Mouse (Mus musculus) brown adipose tissue, adult 24 weeks (tissue): ENCODE results near the gene Tent5c. TPM values are rescaled to one million over a fixed set of nuclear protein-coding genes. Genes with fewer than 3 reads are reported as not detected.

Experiments used
- H3K27ac ChIP-seq: fragments of 200-500 bp; replicated peaks from 2 replicates; pipeline ENCODE4 v1.5.1; 2012; ENCODE audit warnings: low read depth, mild to moderate bottlenecking, low read length
- H3K4me1 ChIP-seq: fragments of 200-500 bp; 2 replicates; pipeline ENCODE4 v1.6.1; 2012; ENCODE audit warnings: low read length, mixed read lengths; ENCODE audit not compliant: control insufficient read depth, insufficient read depth, insufficient read length
- H3K4me3 ChIP-seq: fragments of 200-500 bp; 2 replicates; pipeline ENCODE4 v1.5.1; 2012; ENCODE audit warnings: low read depth, mild to moderate bottlenecking, low read length, moderate library complexity; ENCODE audit not compliant: insufficient read depth
- polyA plus RNA-seq: library from polyadenylated mRNA; stranded (reverse); fragments of >200 nt; gene quantifications from 2 replicates; pipeline ENCODE4 v1.2.4, GENCODE M21; 2012; ENCODE audit not compliant: missing spikeins, insufficient read depth, insufficient read length

The Tent5c gene
- polyA plus RNA-seq, 1 experiment = 0.67 TPM

GRCm38 (mm10) chr3:100473146-100473545, 16.0 kb downstream of the Tent5c start:
- Histone ChIP-seq H3K4me1 (no peaks in the 10 kb centered on the region), H3K4me3 (no peak overlapping the region), H3K27ac (no peak overlapping the region)

DNA sequence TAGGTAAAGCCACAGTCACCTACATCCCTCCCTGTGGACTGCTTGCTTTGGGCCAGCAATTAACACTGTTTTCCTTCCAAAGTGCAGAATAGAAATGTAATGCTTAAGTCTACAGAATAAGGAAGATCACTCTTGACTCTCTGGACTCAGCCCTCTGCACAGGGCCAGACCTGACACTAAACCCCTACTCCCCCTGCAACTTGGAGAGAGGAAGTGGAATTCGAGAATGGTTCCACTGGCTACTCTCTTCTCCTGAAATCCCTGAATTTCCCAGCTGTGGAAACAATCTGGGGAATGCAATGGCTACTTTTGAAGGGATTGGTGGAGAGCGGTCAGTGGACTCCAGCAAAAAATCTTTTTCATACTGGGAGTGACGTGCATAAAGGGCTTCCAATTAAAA, 18.2 kb downstream of the Tent5c start:
- H3K27ac ChIP-seq = no peak overlapping the region
- H3K4me1 ChIP-seq = no peaks in the 10 kb centered on the region
- H3K4me3 ChIP-seq = no peak overlapping the region

- no peak overlapping the region for H3K4me3 ChIP-seq
- H3K27ac ChIP-seq = no peak overlapping the region
- no peaks in the 10 kb centered on the region for H3K4me1 ChIP-seq
These were observed 19.0 kb downstream of the Tent5c start for GRCm38 (mm10) chr3:100470101-100470500.

DNA sequence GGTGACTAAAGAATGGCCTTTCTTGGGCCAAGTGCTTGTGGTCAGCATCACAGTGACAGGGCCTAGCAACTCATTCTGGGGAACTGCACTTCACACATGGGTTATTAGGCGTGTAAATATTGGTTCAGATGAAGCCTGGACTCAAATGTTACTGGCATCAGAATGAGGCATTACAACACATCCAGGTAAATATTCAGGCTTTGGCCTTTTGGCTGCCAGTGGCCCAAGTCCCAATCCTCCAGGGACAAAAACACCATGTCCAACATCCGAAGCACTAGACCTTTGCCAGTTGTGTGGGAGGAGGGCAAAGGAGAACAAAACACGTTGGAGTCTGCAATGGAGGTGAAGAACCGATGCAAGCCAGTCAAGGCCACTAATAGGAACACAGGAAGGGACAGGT, 22.6 kb downstream of the Tent5c start:
- no peak overlapping the region for H3K4me3 ChIP-seq
- no peak overlapping the region for H3K27ac ChIP-seq
- no peaks in the 10 kb centered on the region for H3K4me1 ChIP-seq

DNA sequence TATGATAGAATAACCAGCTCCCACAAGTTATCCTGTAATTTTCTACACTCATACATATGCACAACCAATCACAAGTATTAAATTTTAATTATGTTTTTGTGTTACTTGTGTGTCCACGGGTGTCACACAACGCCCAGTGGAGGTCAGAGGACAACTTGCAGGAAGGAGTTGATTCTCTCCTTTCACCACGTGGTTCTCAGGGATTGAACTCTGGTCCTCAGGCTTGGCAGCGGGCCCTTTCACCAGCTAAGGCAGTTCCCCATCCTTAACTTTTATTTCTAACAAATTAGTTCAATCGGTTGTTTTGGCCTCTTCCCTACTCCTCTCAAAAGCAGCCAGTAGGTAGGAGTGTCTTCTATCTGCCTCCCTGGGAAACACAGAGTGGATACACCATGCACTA, 24.5 kb downstream of the Tent5c start:
- Histone ChIP-seq H3K4me3 (no peak overlapping the region), H3K4me1 (no peaks in the 10 kb centered on the region), H3K27ac (no peak overlapping the region)

- Histone ChIP-seq H3K4me3 (no peak overlapping the region), H3K27ac (no peak overlapping the region), H3K4me1 (no peaks in the 10 kb centered on the region)
These were observed 25.2 kb downstream of the Tent5c start for GRCm38 (mm10) chr3:100463959-100464265.

GRCm38 (mm10) chr3:100463160-100463958, 25.8 kb downstream of the Tent5c start:
- no peak overlapping the region for H3K4me3 ChIP-seq
- H3K27ac ChIP-seq = no peak overlapping the region
- H3K4me1 ChIP-seq = no peaks in the 10 kb centered on the region

- H3K27ac ChIP-seq = no peak overlapping the region
- no peak overlapping the region for H3K4me3 ChIP-seq
- H3K4me1 ChIP-seq = no peaks in the 10 kb centered on the region
These were observed 26.7 kb downstream of the Tent5c start for GRCm38 (mm10) chr3:100462235-100463083.

- Histone ChIP-seq H3K27ac (no peak overlapping the region), H3K4me3 (no peak overlapping the region), H3K4me1 (no peaks in the 10 kb centered on the region)
These were observed 28.6 kb downstream of the Tent5c start for GRCm38 (mm10) chr3:100460510-100460909.

- H3K27ac ChIP-seq = no peak overlapping the region
- H3K4me1 ChIP-seq = no peaks in the 10 kb centered on the region
- no peak overlapping the region for H3K4me3 ChIP-seq
These were observed 45.2 kb downstream of the Tent5c start for GRCm38 (mm10) chr3:100443798-100444500.

DNA sequence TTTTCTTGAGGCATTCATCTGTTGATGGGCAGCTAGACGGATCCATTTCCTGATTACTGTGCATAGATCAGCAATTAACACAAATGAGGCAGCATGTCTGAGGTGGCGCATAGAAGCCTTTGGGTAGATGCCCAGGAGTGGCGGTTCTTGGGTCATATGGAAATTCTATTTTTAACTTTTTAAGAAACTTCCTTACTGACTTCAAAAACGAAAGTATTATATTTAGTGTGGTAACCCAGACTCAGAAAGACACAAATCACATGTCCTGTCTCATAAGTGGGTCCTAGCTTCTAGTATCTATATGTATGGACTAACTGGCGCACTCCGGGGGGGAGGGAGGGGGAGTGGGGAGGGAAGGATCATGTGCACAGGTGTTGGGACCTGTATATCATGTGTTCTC, 46.6 kb downstream of the Tent5c start:
- Histone ChIP-seq H3K4me3 (no peak overlapping the region), H3K4me1 (no peaks in the 10 kb centered on the region), H3K27ac (no peak overlapping the region)

DNA sequence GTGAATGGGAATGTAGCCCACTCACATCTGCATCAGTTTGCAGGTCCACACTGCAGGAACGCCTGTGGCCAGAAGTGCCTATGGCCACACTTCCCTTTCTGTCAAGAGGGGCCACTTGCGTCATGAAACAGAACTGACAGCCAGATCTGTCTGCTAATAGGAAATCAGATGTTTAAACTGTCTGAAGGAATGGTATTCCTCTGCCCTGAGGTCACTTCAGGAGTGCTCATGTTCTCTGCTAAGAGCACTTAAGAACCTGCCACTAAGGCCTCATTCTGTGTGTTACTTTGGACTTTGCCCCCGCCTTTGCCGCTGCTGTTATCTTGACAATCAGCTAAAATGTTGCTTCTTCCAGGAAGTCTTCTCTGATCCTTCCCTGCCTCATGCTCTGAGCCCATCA, 48.4 kb downstream of the Tent5c start:
- Histone ChIP-seq H3K4me1 (no peaks in the 10 kb centered on the region), H3K4me3 (no peak overlapping the region)

GRCm38 (mm10) chr3:100440009-100440408, 49.1 kb downstream of the Tent5c start:
- no peak overlapping the region for H3K4me3 ChIP-seq
- H3K4me1 ChIP-seq = no peaks in the 10 kb centered on the region
- no peak overlapping the region for H3K27ac ChIP-seq

More for the DNA sequence above, 48.4 kb downstream of the Tent5c start:
- no peak overlapping the region for H3K27ac ChIP-seq

DNA sequence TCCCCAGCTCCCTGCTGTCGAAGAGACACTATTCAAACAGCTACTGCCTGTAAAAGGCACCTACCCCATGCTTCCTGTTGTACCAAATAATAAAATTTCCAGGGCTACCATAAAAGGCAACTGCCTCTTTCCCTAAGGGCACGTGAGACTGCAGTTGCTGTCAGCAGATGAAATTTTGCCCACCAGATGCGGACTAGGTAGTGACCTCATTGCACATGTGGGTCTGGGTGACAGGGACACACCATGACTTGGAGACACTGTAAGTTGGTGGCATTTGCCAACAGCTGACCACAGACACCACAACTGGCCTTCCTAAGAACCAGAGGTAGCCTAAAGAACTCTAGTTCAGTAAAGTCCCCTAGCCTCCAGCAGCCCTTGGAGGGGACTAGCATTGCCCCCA, 50.0 kb downstream of the Tent5c start:
- no peak overlapping the region for H3K27ac ChIP-seq
- no peaks in the 10 kb centered on the region for H3K4me1 ChIP-seq
- no peak overlapping the region for H3K4me3 ChIP-seq

GRCm38 (mm10) chr3:100438461-100439002, 50.6 kb downstream of the Tent5c start:
- H3K4me3 ChIP-seq = no peak overlapping the region
- H3K4me1 ChIP-seq = no peaks in the 10 kb centered on the region
- H3K27ac ChIP-seq = no peak overlapping the region
